Mouse (Mus musculus) liver, postnatal 0 days (tissue): ENCODE data around the gene Abraxas1. TPM values are rescaled to one million over a fixed set of nuclear protein-coding genes. Genes with fewer than 3 reads are reported as not detected.

Source experiments
- ATAC-seq: fragments of 200-750 bp; cut with Nextera tagmentation; 2 replicates; pipeline ENCODE4 v1.8.0; 2017; ENCODE audit warnings: mild to moderate bottlenecking, moderate library complexity
- DNase-seq: peaks from one replicate; pipeline ENCODE4 v3.0.0-alpha.2; 2016
- H3K27ac ChIP-seq: fragments of 300-500 bp; sonication (generic); 2 replicates; pipeline ENCODE4 v1.5.1; 2014; ENCODE audit warnings: antibody characterized with exemption, moderate library complexity, mild to moderate bottlenecking, low read depth
- H3K27me3 ChIP-seq: fragments of 300-500 bp; sonication (generic); 2 replicates; pipeline ENCODE4 v1.6.1; 2014; ENCODE audit warnings: low read length, control low read depth, mixed read lengths; ENCODE audit not compliant: insufficient read depth
- H3K36me3 ChIP-seq: fragments of 300-500 bp; sonication (generic); replicated peaks from 2 replicates; pipeline ENCODE4 v1.6.1; 2014; ENCODE audit warnings: mild to moderate bottlenecking, control low read depth, low read length, moderate library complexity, mixed read lengths; ENCODE audit not compliant: insufficient read depth
- H3K4me1 ChIP-seq: fragments of 300-500 bp; sonication (generic); 2 replicates; pipeline ENCODE4 v1.6.1; 2014; ENCODE audit warnings: antibody characterized with exemption, mild to moderate bottlenecking, control low read depth; ENCODE audit not compliant: insufficient read depth
- H3K4me2 ChIP-seq: fragments of 300-500 bp; sonication (generic); 2 replicates; pipeline ENCODE4 v1.6.1; 2014; ENCODE audit warnings: low read depth, mild to moderate bottlenecking, low read length, moderate library complexity, mixed read lengths
- H3K4me3 ChIP-seq: fragments of 300-500 bp; sonication (generic); 2 replicates; pipeline ENCODE4 v1.5.1; 2014; ENCODE audit warnings: low read depth, low read length
- H3K9ac ChIP-seq: fragments of 300-500 bp; sonication (generic); replicated peaks from 2 replicates; pipeline ENCODE4 v1.6.1; 2014; ENCODE audit warnings: mild to moderate bottlenecking, moderate library complexity
- H3K9me3 ChIP-seq: fragments of 300-500 bp; sonication (generic); 2 replicates; pipeline ENCODE4 v1.6.1; 2016; ENCODE audit warnings: mild to moderate bottlenecking, control low read depth, low read length, mixed read lengths
- CTCF ChIP-seq: sonication (generic); IDR thresholded peaks from 2 replicates; pipeline ENCODE4 v1.5.1; 2016; ENCODE audit warnings: antibody characterized with exemption, low read depth
- EP300 ChIP-seq: IDR thresholded peaks from 2 replicates; pipeline ENCODE4 v1.6.1; 2016; ENCODE audit warnings: antibody characterized with exemption, low read depth, mild to moderate bottlenecking
- WGBS: fragments of 180-500 bp; shearing (Covaris S2); extraction: QIAGEN DNeasy Blood & Tissue Kit; methylation state at CpG from one replicate; pipeline ENCODE4 v1.1.7; 2014; ENCODE audit not compliant: insufficient replicate concordance; 5-methylcytosine and 5-hydroxymethylcytosine counted together
- polyA plus RNA-seq: library from polyadenylated mRNA; unstranded; fragments of >200 nt; fragmentation: Nextera tagmentation; extraction: Ambion mirVana; gene quantifications from 2 replicates; pipeline ENCODE4 v1.2.1, GENCODE M21; 2015

Gene Abraxas1
- polyA plus RNA-seq, 1 experiment from 2014 or later = 11.8 TPM

DNA sequence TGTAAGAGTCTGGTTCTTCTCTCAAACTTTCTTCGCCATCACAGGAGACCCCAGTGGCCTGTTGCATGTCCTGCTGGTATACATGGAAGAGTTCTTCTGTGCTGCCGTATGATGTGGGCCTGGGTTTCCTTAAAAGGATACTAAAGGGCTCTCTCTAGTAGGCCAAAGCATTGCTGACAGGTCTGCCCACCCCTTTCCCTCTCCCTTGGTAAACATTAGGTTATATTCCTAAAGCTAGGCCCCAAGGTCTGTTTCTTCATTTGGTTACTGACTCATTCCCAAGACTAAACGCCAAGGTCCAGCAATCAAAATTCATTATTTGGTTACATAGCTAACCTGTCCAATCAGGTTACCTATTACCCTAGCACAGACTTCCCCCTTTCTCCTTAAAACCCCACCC lies 11.9 kb upstream of the Abraxas1 start:
- DNase-seq (no peak), ATAC-seq (no peak)
- 82% methylated on average over 3 of the region's 3 CpGs for WGBS
- Histone ChIP-seq H3K36me3 (no peaks in the 10 kb centered on the region), H3K4me3 (no peak overlapping the region), H3K27me3 (no peaks in the 10 kb centered on the region), H3K4me2 (no peak overlapping the region), H3K9me3 (no peaks in the 10 kb centered on the region), H3K4me1 (no peaks in the 10 kb centered on the region), H3K9ac (no peak overlapping the region), H3K27ac (no peak overlapping the region)
- no peak for TF ChIP-seq CTCF
- TF ChIP-seq EP300 = no peak

DNA sequence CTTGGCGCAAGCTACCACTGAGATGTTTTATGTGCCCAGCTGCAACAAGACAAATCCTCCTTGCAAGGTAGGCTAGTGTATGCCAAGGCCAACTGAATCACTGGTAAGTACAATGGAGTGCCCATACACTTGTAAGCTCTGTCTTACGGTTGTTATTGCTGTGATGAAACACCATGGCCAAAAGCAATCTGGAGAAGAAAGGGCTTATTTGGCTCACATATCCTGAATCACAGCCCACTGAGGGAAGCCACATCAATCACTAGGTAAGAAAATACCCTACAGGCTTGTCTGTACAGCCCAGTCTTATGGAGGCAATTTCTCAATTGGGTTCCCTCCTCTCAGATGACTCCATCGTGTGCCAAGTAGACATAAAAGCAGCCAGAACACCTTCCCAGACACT lies 7.9 kb upstream of the Abraxas1 start:
- Histone ChIP-seq H3K4me2 (no peak overlapping the region), H3K36me3 (no peaks in the 10 kb centered on the region), H3K9ac (no peak overlapping the region), H3K4me1 (no peaks in the 10 kb centered on the region), H3K9me3 (no peaks in the 10 kb centered on the region), H3K27ac (no peak overlapping the region), H3K4me3 (no peak overlapping the region), H3K27me3 (no peaks in the 10 kb centered on the region)
- no peak for TF ChIP-seq EP300
- no peak for DNase-seq
- 78% methylated on average over 3 of the region's 3 CpGs for WGBS
- ATAC-seq = no peak

- 63% methylated on average over 7 of the region's 7 CpGs for WGBS
- TF ChIP-seq CTCF (no peak), EP300 (no peak)
- no peaks in the 10 kb centered on the region for H3K36me3 ChIP-seq
- H3K9ac ChIP-seq = no peak overlapping the region
- DNase-seq (no peak), ATAC-seq (no peak)
- no peaks in the 10 kb centered on the region for H3K4me1 ChIP-seq
- no peaks in the 10 kb centered on the region for H3K27me3 ChIP-seq
- H3K9me3 ChIP-seq = no peaks in the 10 kb centered on the region
- H3K27ac ChIP-seq = no peak overlapping the region
- H3K4me3 ChIP-seq = no peak overlapping the region
- no peak overlapping the region for H3K4me2 ChIP-seq
Measured at GRCm38 (mm10) chr5:100826531-100826930, 5.8 kb upstream of the Abraxas1 start.

- DNase-seq = no peak
- no peaks in the 10 kb centered on the region for H3K9me3 ChIP-seq
- no peaks in the 10 kb centered on the region for H3K36me3 ChIP-seq
- 0 out of 2 replicates have a peak, but pooled peaks cover 2% of the 10 kb centered on the region for H3K4me1 ChIP-seq
- no peak for ATAC-seq
- no peaks in the 10 kb centered on the region for H3K27me3 ChIP-seq
- TF ChIP-seq EP300 = no peak
- TF ChIP-seq CTCF = peak; percentile 65
- 8% methylated on average over 2 of the region's 2 CpGs for WGBS
- no peak overlapping the region for H3K4me3 ChIP-seq
- no peak overlapping the region for H3K27ac ChIP-seq
- H3K4me2 ChIP-seq = no peak overlapping the region
- H3K9ac ChIP-seq = no peak overlapping the region
Measured at GRCm38 (mm10) chr5:100825975-100826374, 5.2 kb upstream of the Abraxas1 start.

GRCm38 (mm10) chr5:100822826-100823225 lies 2.1 kb upstream of the Abraxas1 start:
- ATAC-seq = no peak
- Histone ChIP-seq H3K9me3 (no peaks in the 10 kb centered on the region), H3K9ac (no peak overlapping the region), H3K27ac (no peak overlapping the region), H3K4me1 (0 out of 2 replicates have a peak, but pooled peaks cover 6% of the 10 kb centered on the region), H3K4me2 (no peak overlapping the region), H3K4me3 (no peak overlapping the region), H3K36me3 (no peaks in the 10 kb centered on the region), H3K27me3 (no peaks in the 10 kb centered on the region)
- WGBS = 67% methylated on average over 7 of the region's 7 CpGs
- no peak for DNase-seq
- TF ChIP-seq EP300 (no peak), CTCF (no peak)

GRCm38 (mm10) chr5:100821375-100821774 lies 610 bp upstream of the Abraxas1 start:
- WGBS = 58% methylated on average over 8 of the region's 8 CpGs
- 0 out of 2 replicates have a peak, but pooled peaks cover 6% of the 10 kb centered on the region for H3K4me1 ChIP-seq
- H3K4me2 ChIP-seq = peak overlapping the region; percentile 100
- H3K27ac ChIP-seq = no peak overlapping the region; the same call in 1 of the 2 replicates
- peak overlapping the region; percentile 94 for H3K4me3 ChIP-seq
- H3K9me3 ChIP-seq = no peaks in the 10 kb centered on the region
- ATAC-seq (peak; percentile 45), DNase-seq (no peak)
- no peak overlapping the region for H3K9ac ChIP-seq
- TF ChIP-seq CTCF (peak; percentile 35), EP300 (no peak)
- H3K27me3 ChIP-seq = no peaks in the 10 kb centered on the region
- peaks cover 8% of the 10 kb centered on the region for H3K36me3 ChIP-seq
